Mouse (Mus musculus): Measurements from ENCODE around the gene Olfr648.
A peak's percentile ranks its signal among the peaks of the same experiment; 100 is the strongest.

Olfr648 gene

DNA sequence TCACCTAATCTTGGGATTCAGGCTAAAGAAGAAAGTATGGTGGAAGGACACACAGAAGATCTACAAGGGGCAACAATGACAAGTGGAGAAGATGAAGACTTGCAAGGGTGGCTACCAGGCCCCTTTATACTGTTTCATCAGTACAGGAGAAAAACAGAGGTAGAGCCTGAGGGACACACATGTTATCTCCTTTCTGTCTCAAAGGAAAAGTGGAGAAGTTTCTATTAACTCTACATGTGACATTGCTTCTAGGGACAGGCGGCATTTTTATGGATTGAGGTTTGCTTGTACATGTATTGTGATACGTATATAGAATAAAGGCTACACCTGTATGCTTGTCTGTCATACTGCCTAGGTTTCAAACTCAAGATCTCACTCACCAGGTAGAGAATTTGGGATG lies at the start of gene Olfr648:
Olfr648 (minus strand) TSS at position 101 of the 400 bp plus-strand sequence.
- no peak for DNase-seq (ENCODE audit: low spot score in 2 of 2)

DNA sequence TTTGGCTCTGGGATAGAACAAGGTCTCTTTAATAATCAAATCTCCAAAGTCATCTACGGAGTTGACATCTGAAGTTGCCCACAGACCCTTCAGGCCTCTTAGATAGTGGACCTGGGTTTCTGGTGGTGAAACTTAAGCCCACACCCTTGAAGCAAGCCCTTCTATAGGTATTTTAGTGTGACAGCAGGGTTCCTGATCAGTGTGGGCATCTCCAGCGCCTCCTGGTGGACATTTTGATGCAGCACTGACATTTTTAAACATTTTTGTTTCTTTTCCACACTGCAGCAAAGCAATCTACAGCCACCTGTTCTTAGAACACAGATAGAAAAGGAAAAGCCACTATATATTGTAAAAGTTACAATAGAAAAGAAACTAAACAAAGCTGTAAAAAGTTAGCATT lies 48.0 kb upstream of the Olfr648 start:
- DNase-seq (ENCODE audit: low spot score in 2 of 2) = peak in 1 of 2 experiments; percentile 48

DNA sequence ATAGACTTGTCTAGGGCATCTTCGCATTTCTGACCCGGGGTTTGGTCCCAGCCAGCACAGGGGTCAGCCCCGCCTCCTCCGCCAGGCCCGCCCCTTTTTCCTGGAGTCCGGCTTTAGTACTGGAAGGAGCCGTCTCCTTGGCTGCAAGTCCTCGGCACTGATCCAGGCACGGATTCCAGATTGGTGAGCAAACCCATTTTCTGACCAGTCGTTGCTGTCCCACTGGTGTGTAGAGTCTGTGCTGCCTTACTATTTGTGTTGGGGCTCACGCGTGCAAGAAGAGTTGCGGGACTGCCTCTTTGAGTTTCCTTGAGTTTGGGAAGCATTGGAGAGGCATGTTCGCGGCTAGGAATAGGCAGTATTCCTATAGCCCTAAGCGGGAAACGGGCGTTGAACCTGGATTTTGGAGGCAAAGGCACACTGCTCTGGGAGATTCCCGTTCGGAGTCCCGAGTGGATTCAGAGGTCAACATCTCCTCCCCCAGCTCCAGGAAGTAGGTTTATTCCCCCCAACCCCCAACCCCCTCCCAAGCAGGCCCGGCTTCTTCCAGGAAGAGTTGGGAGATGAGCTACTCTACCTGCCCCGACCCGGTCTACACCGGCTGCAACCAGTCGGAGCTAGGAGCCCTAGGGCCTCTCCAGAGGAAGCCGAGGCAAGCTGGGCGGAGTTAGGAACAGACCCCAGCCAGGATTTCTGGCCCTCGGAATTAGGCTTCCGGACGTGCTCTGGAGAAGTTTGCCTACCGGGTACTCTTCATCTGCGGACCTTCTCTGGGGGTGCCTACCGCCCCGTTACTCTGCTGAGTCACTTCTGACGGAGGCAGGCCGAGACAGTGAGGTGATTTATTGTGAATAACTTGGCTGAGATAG lies 35.7 kb upstream of the Olfr648 start, which contains the start of gene Trim6:
Trim6 (plus strand) TSS at position 93 of the 869 bp plus-strand sequence.
- no peak for DNase-seq (ENCODE audit: low spot score in 2 of 2)

DNA sequence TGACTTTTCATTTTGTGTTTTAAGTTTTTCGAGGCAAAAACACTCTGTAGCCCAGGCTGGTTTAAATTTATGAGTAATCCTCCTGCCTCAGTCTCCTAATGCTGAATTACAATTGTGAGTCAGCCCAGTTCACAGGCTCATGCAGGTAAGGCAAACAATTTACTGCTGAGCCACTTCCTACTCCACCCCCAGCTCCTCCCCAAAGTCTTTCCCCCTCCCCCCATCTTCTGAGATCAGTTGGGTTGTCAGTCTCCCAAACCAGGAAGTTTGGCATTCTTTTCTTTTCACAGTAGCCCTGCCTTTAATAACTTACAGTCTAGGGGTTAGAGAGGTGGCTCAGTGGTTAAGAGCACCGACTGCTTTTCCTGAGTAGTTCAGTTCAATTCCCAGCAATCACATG lies 34.7 kb upstream of the Olfr648 start:
- DNase-seq (ENCODE audit: low spot score in 2 of 2) = no peak

DNA sequence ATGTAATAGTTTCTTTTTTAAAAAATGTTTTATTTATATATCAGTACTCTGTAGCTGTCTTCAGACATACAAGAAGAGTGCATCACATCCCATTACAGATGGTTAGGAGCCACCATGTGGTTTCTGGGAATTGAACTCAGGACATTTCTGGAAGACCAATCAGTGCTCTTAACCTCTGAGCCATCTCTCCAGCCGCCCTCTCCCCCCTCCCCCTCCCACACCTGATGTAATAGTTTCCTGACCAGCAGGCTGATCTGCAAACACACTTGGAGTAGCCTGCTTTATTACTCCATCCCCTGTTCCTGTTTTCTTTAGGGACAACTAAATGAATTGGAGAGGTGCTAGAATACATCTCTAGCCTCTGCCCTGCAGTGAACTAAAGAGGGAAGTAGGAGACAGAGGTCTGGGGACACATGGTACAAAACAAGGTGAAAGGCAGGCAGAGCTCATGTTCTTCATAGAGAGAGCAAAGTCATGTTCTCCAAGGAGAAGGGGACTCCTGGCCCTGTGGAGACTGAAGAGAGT lies 32.9 kb upstream of the Olfr648 start:
- DNase-seq (ENCODE audit: low spot score in 2 of 2) = no peak

DNA sequence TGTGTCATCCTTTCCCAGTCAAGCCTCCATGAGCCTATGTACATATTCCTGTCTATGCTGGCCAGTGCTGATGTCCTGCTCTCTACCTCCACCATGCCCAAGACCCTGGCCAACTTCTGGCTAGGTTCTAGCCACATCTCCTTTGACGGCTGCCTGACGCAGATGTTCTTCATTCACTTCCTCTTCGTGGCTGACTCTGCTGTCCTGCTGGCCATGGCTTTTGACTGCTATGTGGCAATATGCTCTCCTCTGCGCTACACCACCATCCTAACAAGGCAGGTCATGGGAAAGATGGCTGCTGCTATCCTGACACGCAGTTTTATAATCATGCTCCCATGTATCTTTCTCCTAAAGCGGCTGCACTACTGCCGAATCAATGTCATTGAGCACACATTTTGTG lies 23.0 kb upstream of the Olfr648 start:
- DNase-seq (ENCODE audit: low spot score in 2 of 2) = no peak

DNA sequence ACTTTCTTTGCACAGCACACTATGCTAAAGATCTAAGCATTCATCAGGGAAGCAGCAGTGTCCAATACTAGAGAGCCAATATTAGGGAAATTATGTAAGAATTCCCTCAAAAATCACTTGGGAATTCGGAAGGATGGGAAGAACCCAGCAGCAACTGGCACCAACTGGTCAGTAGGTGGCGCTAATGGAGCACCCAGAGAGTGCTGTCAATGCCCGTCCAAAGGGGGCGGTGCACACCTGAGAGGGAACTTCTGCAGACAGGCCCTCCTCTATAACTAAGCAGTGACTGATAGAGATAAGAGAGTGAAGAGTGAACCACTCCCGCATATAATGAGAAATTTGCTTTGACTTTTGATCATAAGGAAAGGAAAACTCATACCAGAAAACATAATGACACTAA lies 16.6 kb upstream of the Olfr648 start:
- peak; percentile 21 to 66 for DNase-seq (ENCODE audit: low spot score in 2 of 2)

DNA sequence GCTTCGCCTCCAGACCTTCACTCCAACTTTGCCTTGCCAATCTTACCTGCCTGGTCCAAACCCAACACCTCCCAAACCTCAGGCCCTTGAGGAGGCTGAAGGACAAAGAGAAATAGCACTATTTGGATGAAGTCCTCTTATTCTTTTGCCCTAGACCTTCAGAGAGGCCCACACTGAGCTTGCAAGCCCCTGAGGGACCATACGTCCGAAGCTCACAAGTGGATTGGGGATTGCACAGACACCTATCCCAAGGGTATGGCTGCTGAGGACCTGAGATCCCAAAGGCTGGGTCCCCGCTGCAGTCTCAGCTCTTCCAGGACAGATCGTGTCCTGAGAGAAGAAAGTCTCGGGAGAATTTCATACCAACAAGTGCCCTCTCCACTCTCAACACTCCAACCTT lies 12.7 kb upstream of the Olfr648 start, which contains the start of gene Olfr649:
Olfr649 (minus strand) TSS at position 101 of the 400 bp plus-strand sequence.
- no peak for DNase-seq (ENCODE audit: low spot score in 2 of 2)

DNA sequence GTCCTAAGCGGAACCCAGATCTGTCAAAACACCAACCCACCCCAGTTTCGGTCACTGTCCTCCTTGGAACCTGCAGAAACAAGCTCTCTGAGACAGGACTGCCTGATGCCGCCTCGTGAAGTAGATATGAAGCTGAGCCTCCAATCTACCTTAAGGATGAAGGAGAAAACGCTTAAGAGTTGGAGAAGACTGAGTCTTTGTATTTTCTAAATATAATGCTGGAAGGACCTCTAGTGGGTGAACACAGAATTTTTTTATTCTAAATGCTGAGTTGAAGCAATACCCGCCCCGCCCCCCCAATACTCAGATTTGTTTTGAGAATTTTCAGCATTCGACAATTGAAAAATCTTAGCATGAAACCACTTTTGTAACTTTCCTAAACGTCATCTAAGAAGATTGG lies 8.1 kb upstream of the Olfr648 start:
- no peak for DNase-seq (ENCODE audit: low spot score in 2 of 2)

DNA sequence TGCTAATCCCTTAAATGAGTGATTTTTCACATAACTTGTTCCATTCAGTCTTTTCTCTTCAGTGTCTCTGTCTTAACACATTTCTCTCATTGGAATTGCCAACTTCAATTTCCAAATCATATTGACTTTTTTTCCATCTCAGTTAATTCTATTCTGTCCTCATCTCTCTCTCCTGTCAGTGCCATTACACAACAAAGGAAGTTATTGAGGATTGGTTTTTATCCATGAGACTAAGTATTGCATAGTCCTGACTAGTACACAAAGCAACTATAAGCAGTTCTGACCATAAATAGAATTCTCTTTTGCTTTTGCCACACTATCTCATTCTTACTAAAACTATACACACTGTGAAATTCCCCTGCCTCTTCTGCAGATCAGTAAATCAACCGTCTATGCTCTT lies 4.1 kb downstream of the Olfr648 start:
- no peak for DNase-seq (ENCODE audit: low spot score in 2 of 2)

DNA sequence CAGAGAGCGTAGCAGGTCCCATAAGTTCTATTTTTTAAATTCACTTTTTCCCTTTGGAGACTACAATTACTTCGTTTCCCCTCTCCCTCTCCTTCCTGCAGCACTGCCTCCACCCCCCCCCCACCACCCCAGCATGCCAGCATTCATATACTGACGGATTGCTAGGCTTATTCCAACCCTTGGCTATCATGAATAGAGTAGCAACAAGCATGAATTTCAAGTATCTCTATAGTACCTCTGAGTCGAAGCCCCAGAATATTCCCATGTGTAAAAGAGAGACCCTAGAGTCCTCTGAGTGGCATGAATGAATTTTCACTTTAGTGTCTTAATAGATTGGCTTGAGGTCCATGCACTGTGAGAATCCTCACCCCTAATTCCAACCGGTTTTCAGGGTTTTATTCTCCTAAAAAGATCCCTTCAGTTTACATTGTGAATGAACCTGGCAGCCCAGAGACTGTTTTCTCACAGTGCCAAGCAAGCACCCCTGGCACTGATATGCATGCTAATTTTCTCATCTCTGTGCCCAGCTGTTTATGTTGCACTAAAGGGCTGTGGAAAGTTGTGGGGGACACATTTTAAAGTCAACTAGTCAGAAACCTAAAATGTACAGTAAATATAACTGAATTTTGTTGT lies 4.7 kb downstream of the Olfr648 start:
- no peak for DNase-seq (ENCODE audit: low spot score in 2 of 2)

DNA sequence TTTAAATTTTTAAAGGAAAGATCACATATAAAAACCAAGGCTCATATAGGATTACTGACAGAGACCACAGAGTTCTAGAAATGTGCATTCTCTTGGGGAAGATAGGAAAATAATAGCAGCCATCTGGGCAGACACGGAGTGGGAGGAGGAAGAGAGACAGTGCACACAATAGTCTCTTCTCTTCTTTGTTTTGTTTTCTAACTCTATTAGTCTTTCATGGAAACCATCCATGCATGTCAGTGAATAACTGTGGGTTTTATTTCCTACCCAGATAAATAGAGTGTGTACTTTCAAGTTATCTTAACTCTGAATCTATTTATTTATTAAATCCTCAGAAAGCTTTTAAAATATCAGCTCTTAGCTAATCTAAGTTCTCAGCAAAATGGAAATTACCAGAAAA lies 8.1 kb downstream of the Olfr648 start:
- no peak for DNase-seq (ENCODE audit: low spot score in 2 of 2)

DNA sequence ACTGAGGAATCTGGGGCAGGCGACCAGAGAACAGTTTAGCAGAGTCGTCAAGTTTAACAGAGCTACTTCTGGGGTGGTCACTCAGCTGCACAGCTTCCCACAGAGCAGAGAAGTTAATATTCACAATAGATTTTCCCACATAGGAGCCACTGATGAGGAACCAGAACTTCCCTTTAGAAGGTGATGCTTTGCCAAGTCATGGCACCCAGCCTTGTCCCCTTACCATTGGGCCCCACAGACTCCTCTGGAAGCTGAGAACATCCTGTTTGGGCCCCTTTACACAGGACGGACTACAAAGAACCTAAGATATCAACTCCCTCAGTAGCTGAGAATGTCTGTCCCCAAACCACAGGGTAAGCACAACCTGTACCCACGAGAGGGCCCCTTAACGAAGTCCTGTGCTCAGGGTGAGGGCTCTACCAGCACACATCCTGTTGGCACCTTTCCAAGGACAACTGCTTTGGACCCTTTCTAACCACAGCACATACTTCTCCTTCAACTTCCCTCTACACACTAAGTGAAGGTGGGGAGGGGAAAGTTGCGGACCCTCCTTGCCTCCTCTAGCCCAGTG lies 13.5 kb downstream of the Olfr648 start:
- peak in 1 of 2 experiments; percentile 17 for DNase-seq (ENCODE audit: low spot score in 2 of 2)

DNA sequence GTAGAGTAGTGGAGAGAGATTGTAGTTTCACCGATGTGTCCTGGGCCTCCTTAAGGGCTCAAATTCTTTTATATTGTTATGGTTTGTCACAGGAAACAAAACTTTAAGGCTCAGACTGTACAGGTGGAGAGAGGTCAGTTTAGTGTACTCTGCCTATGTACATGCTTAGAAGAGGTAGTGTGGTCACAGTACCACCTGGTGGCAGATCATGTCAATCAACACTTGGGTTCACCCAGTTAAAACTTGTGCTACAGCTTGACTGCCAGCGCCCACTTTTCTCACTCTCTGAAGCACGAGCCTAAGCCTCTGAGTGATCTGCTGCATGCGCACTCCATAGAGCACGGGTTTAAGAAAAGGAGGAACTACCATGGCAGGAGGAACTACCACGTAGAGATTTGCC lies 16.1 kb downstream of the Olfr648 start:
- DNase-seq (ENCODE audit: low spot score in 2 of 2) = peak in 1 of 2 experiments; percentile 7

DNA sequence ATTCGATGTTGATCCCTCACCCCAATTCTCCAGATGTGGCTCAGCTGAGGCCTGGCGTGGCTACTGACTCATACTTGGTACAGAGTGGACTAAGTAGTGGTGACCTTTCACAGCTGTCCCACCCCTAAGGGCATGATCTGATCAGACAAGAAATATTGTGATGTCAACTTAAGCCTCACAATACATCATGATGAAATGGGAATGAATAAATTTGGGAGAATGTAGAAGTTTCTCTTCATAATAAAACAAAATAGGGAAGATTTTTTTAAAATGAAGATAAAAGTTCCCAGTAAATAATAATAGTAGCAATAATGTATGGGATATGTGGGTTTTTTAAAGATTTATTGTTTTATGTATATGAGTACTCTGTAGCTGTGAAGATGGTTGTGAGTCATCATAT lies 32.7 kb downstream of the Olfr648 start, which contains the start of gene Ubqlnl:
Ubqlnl (minus strand) TSS at position 101 of the 400 bp plus-strand sequence.
- DNase-seq (ENCODE audit: low spot score in 2 of 2) = no peak

DNA sequence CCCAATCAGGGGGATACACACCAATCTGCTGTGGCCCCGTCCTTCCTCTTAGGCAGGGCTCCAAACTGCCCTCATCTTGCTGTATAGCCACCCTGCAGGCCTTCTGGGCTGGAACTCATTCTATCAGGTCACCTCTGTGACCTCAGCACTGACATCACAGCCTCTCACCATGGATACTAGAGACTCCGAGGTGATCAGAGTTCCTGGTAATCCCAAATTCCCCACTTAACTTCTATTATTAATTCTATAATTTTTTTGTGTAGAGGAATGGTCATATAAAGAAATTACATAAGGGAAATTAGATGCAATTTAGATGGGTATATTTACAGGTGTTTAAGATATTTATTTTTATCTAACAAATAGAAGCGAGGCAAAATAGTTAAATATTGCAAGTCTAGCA lies 40.0 kb downstream of the Olfr648 start, which contains the start of gene Ubqln3:
Ubqln3 (minus strand) TSS at position 101 of the 400 bp plus-strand sequence.
- DNase-seq (ENCODE audit: low spot score in 2 of 2) = no peak

DNA sequence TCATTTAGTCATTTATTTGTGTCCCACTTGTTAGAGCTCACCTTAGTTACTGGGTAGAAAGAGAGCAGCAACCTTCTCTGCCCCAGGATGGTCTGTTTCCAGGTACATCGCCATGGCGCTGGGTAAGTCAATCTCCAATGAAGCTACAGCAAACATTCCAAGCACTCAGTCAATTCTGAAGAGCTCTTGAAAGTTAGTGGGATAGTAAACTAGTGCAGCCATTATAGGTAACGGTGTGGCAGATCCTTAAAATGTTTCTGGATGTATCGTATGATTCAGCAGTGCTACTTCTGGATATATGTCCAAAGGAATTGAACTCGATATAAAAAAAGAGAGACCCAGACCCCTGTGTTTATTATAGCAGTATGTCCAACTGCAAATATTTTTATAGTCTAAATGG lies 45.9 kb downstream of the Olfr648 start, which contains the start of gene Olfr643:
Olfr643 (minus strand) TSS at position 101 of the 400 bp plus-strand sequence.
- no peak for DNase-seq (ENCODE audit: low spot score in 2 of 2)

DNA sequence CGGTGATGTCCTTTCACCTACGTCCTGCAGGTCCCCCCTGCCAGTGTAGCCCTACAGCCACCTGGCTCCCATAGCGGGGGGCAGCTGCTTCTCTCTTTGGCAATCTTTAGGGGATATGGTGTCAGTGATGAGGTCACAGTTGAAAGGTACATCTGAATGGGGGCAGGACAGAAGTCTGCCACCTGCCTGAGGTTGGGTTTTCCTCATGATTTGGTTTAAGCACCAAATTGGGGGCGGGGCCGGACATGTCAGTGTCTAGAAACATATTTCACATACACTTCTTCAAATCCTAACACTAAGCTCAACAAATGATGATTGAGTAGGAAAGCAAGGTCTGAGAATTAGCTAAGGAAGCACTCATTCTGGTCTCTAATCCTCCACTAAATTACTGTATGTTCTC lies 53.5 kb downstream of the Olfr648 start, which contains the start of gene Ubqln5:
Ubqln5 (minus strand) TSS at position 101 of the 400 bp plus-strand sequence.
- no peak for DNase-seq (ENCODE audit: low spot score in 2 of 2)

Data from thymus, postnatal 10 days (tissue).